Mouse (Mus musculus) lung, postnatal 0 days (tissue): ENCODE data around the gene Pxt1. TPM values are rescaled to one million over a fixed set of nuclear protein-coding genes. Genes with fewer than 3 reads are reported as not detected.

Experiments used
- ATAC-seq: fragments of 200-750 bp; cut with Nextera tagmentation; 2 replicates; pipeline ENCODE4 v1.8.0; 2017; ENCODE audit warnings: moderate library complexity
- DNase-seq: peaks from one replicate; pipeline ENCODE4 v3.0.0-alpha.2; 2016; ENCODE audit warnings: low spot score
- H3K27ac ChIP-seq: fragments of 300-500 bp; sonication (generic); 2 replicates; pipeline ENCODE4 v1.5.1; 2014; ENCODE audit warnings: antibody characterized with exemption, mild to moderate bottlenecking, low read length, mixed read lengths
- H3K27me3 ChIP-seq: fragments of 300-500 bp; sonication (generic); replicated peaks from 2 replicates; pipeline ENCODE4 v1.6.1; 2014; ENCODE audit warnings: low read length, mixed read lengths; ENCODE audit not compliant: insufficient read depth
- H3K36me3 ChIP-seq: fragments of 300-500 bp; sonication (generic); 2 replicates; pipeline ENCODE4 v1.6.1; 2014; ENCODE audit warnings: low read length, mixed read lengths; ENCODE audit not compliant: insufficient read depth
- H3K4me1 ChIP-seq: fragments of 300-500 bp; sonication (generic); 2 replicates; pipeline ENCODE4 v1.6.1; 2014; ENCODE audit warnings: antibody characterized with exemption, low read depth, low read length, mixed read lengths; ENCODE audit not compliant: insufficient read depth
- H3K4me2 ChIP-seq: fragments of 300-500 bp; sonication (generic); replicated peaks from 2 replicates; pipeline ENCODE4 v1.6.1; 2014; ENCODE audit warnings: low read depth, mild to moderate bottlenecking, low read length, moderate library complexity, mixed read lengths
- H3K4me3 ChIP-seq: fragments of 300-500 bp; sonication (generic); 2 replicates; pipeline ENCODE4 v1.5.1; 2014; ENCODE audit warnings: low read depth, low read length
- H3K9ac ChIP-seq: fragments of 300-500 bp; sonication (generic); replicated peaks from 2 replicates; pipeline ENCODE4 v1.6.1; 2014; ENCODE audit warnings: low read depth, mild to moderate bottlenecking
- H3K9me3 ChIP-seq: fragments of 300-500 bp; sonication (generic); 2 replicates; pipeline ENCODE4 v1.6.1; 2016; ENCODE audit warnings: low read length, mixed read lengths
- CTCF ChIP-seq: IDR thresholded peaks from 2 replicates; pipeline ENCODE4 v1.5.1; 2016; ENCODE audit warnings: antibody characterized with exemption, mild to moderate bottlenecking
- EP300 ChIP-seq: IDR thresholded peaks from 2 replicates; pipeline ENCODE4 v1.6.1; 2016; ENCODE audit warnings: antibody characterized with exemption, mild to moderate bottlenecking, control low read depth
- whole genome bisulfite sequencing: fragments of 180-500 bp; shearing (Covaris S2); extraction: QIAGEN DNeasy Blood & Tissue Kit; methylation state at CpG from one replicate; pipeline ENCODE4 v1.1.7; 2014; 5-methylcytosine and 5-hydroxymethylcytosine counted together
- polyA plus RNA-seq: library from polyadenylated mRNA; unstranded; fragments of >200 nt; fragmentation: Nextera tagmentation; extraction: Ambion mirVana; gene quantifications from 2 replicates; pipeline ENCODE4 v1.2.1, GENCODE M21; 2015

The Pxt1 gene
- polyA plus RNA-seq, 1 experiment from 2014 or later, result 0.12 TPM

DNA sequence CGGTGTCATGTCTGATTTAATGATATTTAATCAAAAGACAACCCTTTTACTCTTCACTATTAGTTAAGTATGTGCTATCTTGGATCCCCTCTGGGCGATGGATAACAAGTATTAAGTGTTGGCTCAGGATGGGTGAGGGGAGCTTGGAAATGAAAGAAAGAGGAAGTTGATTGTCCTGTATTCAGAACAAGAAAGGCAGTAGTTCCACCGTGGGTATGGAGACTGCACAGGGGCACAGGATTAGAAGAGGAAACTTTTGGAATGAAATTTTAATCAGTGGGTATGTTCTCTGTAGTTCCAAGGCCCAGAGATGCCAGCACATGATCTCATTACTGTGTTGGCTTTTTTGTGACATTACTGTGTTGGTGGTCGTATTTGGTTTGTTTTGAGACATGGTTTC, 7.1 kb upstream of the Pxt1 start:
- ATAC-seq (no peak), DNase-seq (no peak)
- H3K27ac ChIP-seq, result 0 out of 2 replicates have a peak overlapping the region, but pooled peaks have one; percentile 97
- 52% methylated on average over 4 of the region's 4 CpGs for WGBS
- H3K9me3 ChIP-seq, result no peaks in the 10 kb centered on the region
- no peak overlapping the region for H3K9ac ChIP-seq
- H3K36me3 ChIP-seq, result no peaks in the 10 kb centered on the region
- H3K4me3 ChIP-seq, result no peak overlapping the region
- TF ChIP-seq EP300 (no peak), CTCF (no peak)
- peaks cover 12% of the 10 kb centered on the region for H3K4me1 ChIP-seq
- H3K4me2 ChIP-seq, result no peak overlapping the region
- H3K27me3 ChIP-seq, result no peaks in the 10 kb centered on the region

DNA sequence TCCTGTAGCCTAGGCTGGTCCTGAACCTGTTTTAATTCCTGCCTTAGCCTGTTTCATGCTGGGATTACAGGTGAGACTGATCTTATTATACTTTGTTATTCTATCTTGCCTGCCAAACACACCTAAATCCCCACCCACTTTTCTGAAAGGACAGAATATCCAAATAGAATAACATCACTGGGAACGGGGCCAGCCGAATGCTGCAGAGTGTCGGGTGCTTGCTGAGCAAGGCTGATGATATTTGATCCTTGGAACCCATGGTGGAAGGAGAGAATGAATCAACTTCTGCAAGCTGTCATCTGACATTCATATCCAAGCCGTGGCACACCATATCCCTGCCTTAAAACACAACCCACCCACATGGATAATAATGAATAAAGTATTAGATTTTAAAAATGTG, 5.0 kb upstream of the Pxt1 start:
- peaks cover 5% of the 10 kb centered on the region for H3K4me1 ChIP-seq
- TF ChIP-seq EP300 (no peak), CTCF (no peak)
- DNase-seq (no peak), ATAC-seq (no peak)
- no peaks in the 10 kb centered on the region for H3K36me3 ChIP-seq
- H3K27ac ChIP-seq, result no peak overlapping the region
- H3K4me2 ChIP-seq, result no peak overlapping the region
- H3K9ac ChIP-seq, result no peak overlapping the region
- 48% methylated on average over 4 of the region's 4 CpGs for WGBS
- H3K4me3 ChIP-seq, result no peak overlapping the region
- H3K9me3 ChIP-seq, result no peaks in the 10 kb centered on the region
- H3K27me3 ChIP-seq, result no peaks in the 10 kb centered on the region

GRCm38 (mm10) chr17:28947011-28947939, 3.6 kb upstream of the Pxt1 start:
- no peak; the same call in 1 of the 2 replicates for TF ChIP-seq CTCF
- Histone ChIP-seq H3K4me3 (0 out of 2 replicates have a peak overlapping the region, but pooled peaks have one; percentile 1), H3K9me3 (no peaks in the 10 kb centered on the region), H3K4me2 (no peak overlapping the region), H3K9ac (no peak overlapping the region), H3K27ac (no peak overlapping the region), H3K36me3 (no peaks in the 10 kb centered on the region), H3K4me1 (no peaks in the 10 kb centered on the region), H3K27me3 (no peaks in the 10 kb centered on the region)
- 86% methylated on average over 19 of the region's 19 CpGs for WGBS
- no peak for ATAC-seq
- DNase-seq, result no peak

- Histone ChIP-seq H3K4me2 (no peak overlapping the region), H3K27ac (no peak overlapping the region), H3K9ac (no peak overlapping the region), H3K4me3 (no peak overlapping the region), H3K4me1 (no peaks in the 10 kb centered on the region), H3K9me3 (no peaks in the 10 kb centered on the region), H3K27me3 (no peaks in the 10 kb centered on the region), H3K36me3 (no peaks in the 10 kb centered on the region)
- DNase-seq (no peak), ATAC-seq (no peak)
- TF ChIP-seq CTCF, result no peak
- 82% methylated on average over 7 of the region's 7 CpGs for WGBS
Observed at GRCm38 (mm10) chr17:28944481-28944880, 841 bp upstream of the Pxt1 start.

- DNase-seq, result no peak
Observed at GRCm38 (mm10) chr17:28942101-28942500, 1.5 kb downstream of the Pxt1 start.

DNA sequence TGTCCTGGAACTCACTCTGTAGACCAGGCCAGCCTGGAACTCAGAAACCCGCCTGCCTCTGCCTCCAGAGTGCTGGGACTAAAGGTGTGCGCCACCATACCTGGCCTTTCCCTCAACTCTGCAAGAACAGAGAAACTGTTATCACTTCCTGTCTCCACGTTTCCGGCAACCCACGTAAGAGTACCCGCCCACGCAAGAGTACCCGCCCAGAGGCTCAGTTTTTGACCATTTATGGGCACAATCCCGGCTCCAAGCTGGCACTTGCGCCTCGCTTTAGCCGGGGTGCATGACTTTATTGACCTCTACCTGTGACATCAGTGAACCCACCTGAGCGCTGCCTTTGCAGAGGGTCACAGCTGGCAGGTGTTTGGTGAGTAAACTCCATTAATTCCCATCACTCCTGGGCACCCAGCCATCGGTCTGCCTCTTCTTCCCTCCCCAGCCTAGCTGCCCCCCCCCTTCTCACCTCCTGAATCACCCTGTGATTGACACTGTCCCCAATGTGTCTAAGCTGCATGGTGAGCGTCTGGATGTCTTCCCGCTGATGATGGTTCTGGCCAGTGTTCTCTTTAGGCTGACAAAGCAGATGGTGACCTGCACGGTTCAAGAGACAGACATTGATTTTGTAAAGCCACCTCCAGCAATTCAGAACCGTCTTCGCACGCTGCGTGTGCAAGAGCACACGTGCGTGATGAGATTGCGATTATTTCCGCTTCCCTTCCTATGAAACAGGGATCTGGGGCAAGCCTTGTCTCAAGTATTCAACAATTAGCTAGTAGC, 2.7 kb downstream of the Pxt1 start:
- H3K4me1 ChIP-seq, result no peaks in the 10 kb centered on the region
- 89% methylated on average over 25 of the region's 25 CpGs for WGBS
- H3K4me3 ChIP-seq, result no peak overlapping the region
- no peaks in the 10 kb centered on the region for H3K9me3 ChIP-seq
- TF ChIP-seq EP300, result no peak
- no peak for TF ChIP-seq CTCF
- no peak overlapping the region for H3K27ac ChIP-seq
- no peak overlapping the region for H3K4me2 ChIP-seq
- DNase-seq (no peak), ATAC-seq (no peak)
- H3K9ac ChIP-seq, result no peak overlapping the region
- no peaks in the 10 kb centered on the region for H3K27me3 ChIP-seq
- H3K36me3 ChIP-seq, result no peaks in the 10 kb centered on the region

More at GRCm38 (mm10) chr17:28942101-28942500, 1.5 kb downstream of the Pxt1 start:
- H3K4me2 ChIP-seq, result no peak overlapping the region
- no peaks in the 10 kb centered on the region for H3K4me1 ChIP-seq
- 74% methylated on average over 10 of the region's 11 CpGs for WGBS
- no peaks in the 10 kb centered on the region for H3K27me3 ChIP-seq
- no peak for TF ChIP-seq CTCF
- no peak for TF ChIP-seq EP300
- no peak for ATAC-seq
- H3K27ac ChIP-seq, result no peak overlapping the region
- no peaks in the 10 kb centered on the region for H3K9me3 ChIP-seq
- H3K4me3 ChIP-seq, result no peak overlapping the region
- H3K36me3 ChIP-seq, result no peaks in the 10 kb centered on the region
- H3K9ac ChIP-seq, result no peak overlapping the region
